Mouse (Mus musculus) olfactory bulb, adult 2 months (tissue): ENCODE results near the gene Has1. TPM values are rescaled to one million over a fixed set of nuclear protein-coding genes. Genes with fewer than 3 reads are reported as not detected.

Source experiments
- H3K27ac ChIP-seq: fragments of 200-500 bp; 2 replicates; pipeline ENCODE4 v1.5.1; 2012; ENCODE audit warnings: low read depth, low read length; ENCODE audit not compliant: insufficient read depth
- H3K4me1 ChIP-seq: fragments of 200-500 bp; 2 replicates; pipeline ENCODE4 v1.6.1; 2012; ENCODE audit warnings: low read length; ENCODE audit not compliant: control insufficient read depth, insufficient read depth
- H3K4me3 ChIP-seq: fragments of 200-500 bp; 2 replicates; pipeline ENCODE4 v1.5.1; 2012; ENCODE audit warnings: mild to moderate bottlenecking, low read depth, low read length, moderate library complexity; ENCODE audit not compliant: insufficient read depth
- CTCF ChIP-seq: fragments of 200-500 bp; IDR thresholded peaks from 2 replicates; pipeline ENCODE4 v1.5.1; 2012; ENCODE audit warnings: low read depth, mild to moderate bottlenecking, low read length, moderate library complexity; ENCODE audit not compliant: insufficient read depth
- POLR2A ChIP-seq: fragments of 200-500 bp; IDR thresholded peaks from 2 replicates; pipeline ENCODE4 v1.6.1; 2012; ENCODE audit warnings: mild to moderate bottlenecking, low read depth, low read length, moderate library complexity; ENCODE audit not compliant: insufficient read depth
- WGBS: fragments of 180-500 bp; shearing (Covaris S2); methylation state at CpG from one replicate; pipeline ENCODE4 v1.1.7; 2018; 5-methylcytosine and 5-hydroxymethylcytosine counted together
- polyA plus RNA-seq: library from polyadenylated mRNA; stranded (reverse); fragments of >200 nt; gene quantifications from 2 replicates; pipeline ENCODE4 v1.2.4, GENCODE M21; 2012; ENCODE audit warnings: low replicate concordance; ENCODE audit not compliant: missing spikeins, insufficient read depth, insufficient read length

Has1 gene
- polyA plus RNA-seq, 1 experiment: not detected

GRCm38 (mm10) chr17:17834896-17835295, 20.1 kb downstream of the Has1 start:
- TF ChIP-seq CTCF (no peak), POLR2A (no peak)
- no peak overlapping the region for H3K4me3 ChIP-seq
- WGBS: 8% methylated on average over 1 of the region's 1 CpGs
- no peak overlapping the region for H3K27ac ChIP-seq
- H3K4me1 ChIP-seq: peaks cover 16% of the 10 kb centered on the region

GRCm38 (mm10) chr17:17830731-17831130, 24.3 kb downstream of the Has1 start:
- no peak overlapping the region for H3K4me3 ChIP-seq
- peaks cover 17% of the 10 kb centered on the region for H3K4me1 ChIP-seq
- WGBS: 71% methylated on average over 7 of the region's 7 CpGs
- H3K27ac ChIP-seq: no peak overlapping the region
- TF ChIP-seq CTCF (no peak), POLR2A (no peak)

- Histone ChIP-seq H3K4me1 (peaks cover 17% of the 10 kb centered on the region), H3K27ac (peak overlapping the region; percentile 59; the same call in 1 of the 2 replicates), H3K4me3 (peak overlapping the region; percentile 32)
- no peak for TF ChIP-seq CTCF
- no peak for TF ChIP-seq POLR2A
- WGBS: 57% methylated on average over 23 of the region's 23 CpGs
Observed at GRCm38 (mm10) chr17:17829816-17830535, 25.0 kb downstream of the Has1 start.

GRCm38 (mm10) chr17:17829052-17829785, 25.8 kb downstream of the Has1 start:
- H3K4me1 ChIP-seq: peaks cover 17% of the 10 kb centered on the region
- H3K27ac ChIP-seq: peak overlapping the region; percentile 59
- H3K4me3 ChIP-seq: peak overlapping the region; percentile 100
- TF ChIP-seq POLR2A (no peak), CTCF (no peak)
- 4% methylated on average over 6 of the region's 6 CpGs for WGBS

GRCm38 (mm10) chr17:17828191-17828981, 26.6 kb downstream of the Has1 start:
- H3K27ac ChIP-seq: peak overlapping the region; percentile 99
- under 1% methylated on average over 15 of the region's 15 CpGs for WGBS
- peak overlapping the region; percentile 100 for H3K4me3 ChIP-seq
- peaks cover 17% of the 10 kb centered on the region for H3K4me1 ChIP-seq
- TF ChIP-seq POLR2A (0 out of 2 replicates have a peak, but pooled peaks have one; percentile 37), CTCF (no peak)

- TF ChIP-seq CTCF (no peak), POLR2A (no peak)
- H3K4me1 ChIP-seq: peaks cover 17% of the 10 kb centered on the region
- WGBS: 0% methylated on average over 13 of the region's 13 CpGs
Observed at GRCm38 (mm10) chr17:17827658-17828190, 27.3 kb downstream of the Has1 start.

GRCm38 (mm10) chr17:17826751-17827657, 28.0 kb downstream of the Has1 start, which contains the start of gene Spaca6:
Gene Spaca6, plus strand, starts transcription at chr17:17827158.
- under 1% methylated on average over 41 of the region's 42 CpGs for WGBS
- TF ChIP-seq CTCF: no peak
- peak; percentile 95 for TF ChIP-seq POLR2A
- H3K4me1 ChIP-seq: peaks cover 17% of the 10 kb centered on the region
- H3K4me3 ChIP-seq: peak within 1 kb of the TSS; percentile 100
- H3K27ac ChIP-seq: peak within 1 kb of the TSS; percentile 100

More at GRCm38 (mm10) chr17:17827658-17828190, 27.3 kb downstream of the Has1 start:
- Histone ChIP-seq H3K27ac (peak overlapping the region; percentile 99), H3K4me3 (peak overlapping the region; percentile 100)

- H3K4me1 ChIP-seq: peaks cover 17% of the 10 kb centered on the region
- WGBS: 1% methylated on average over 20 of the region's 22 CpGs
- no peak for TF ChIP-seq POLR2A
- no peak for TF ChIP-seq CTCF
Observed at GRCm38 (mm10) chr17:17825921-17826591, 28.9 kb downstream of the Has1 start.

More at GRCm38 (mm10) chr17:17825921-17826591, 28.9 kb downstream of the Has1 start:
- Histone ChIP-seq H3K4me3 (peak overlapping the region; percentile 100), H3K27ac (peak overlapping the region; percentile 100)
